ENCODE assay signal across 17 mouse cellular contexts in genomic region chr13:49180691-49181090, GRCm38 (mm10). TPM values are rescaled to one million over a fixed set of nuclear protein-coding genes. Genes with fewer than 3 reads are reported as not detected.
DNase-seq lines count a peak whose midpoint lies in the region; ATAC-seq lines count a peak whose summit lies in the region.
"Had no signal": no experiment of that assay in that cellular context is flagged by ENCODE, and none has a peak within 500 bp of the region (broad histone marks: within the 10 kb centered on the region; RNA-seq: fewer than 3 reads in every experiment).

No protein-coding gene starts in this region.

- H3K4me1 ChIP-seq in megakaryocyte, embryonic 14.5 days = peaks cover 85% of the 10 kb centered on the region
- H3K4me1 ChIP-seq in midbrain, embryonic 16.5 days (ENCODE audit: control insufficient read depth, insufficient read depth, low read length) = no peaks in the 10 kb centered on the region; the same call in 1 of the 2 replicates

- no peak overlapping the region for H3K9ac ChIP-seq in midbrain, embryonic 16.5 days (ENCODE audit: low read depth, low read length)
- H3K9ac ChIP-seq: embryonic facial prominence, embryonic 13.5 days; embryonic facial prominence, embryonic 15.5 days; forebrain, embryonic 12.5 days had no signal

- H3K9me3 ChIP-seq in megakaryocyte, embryonic 14.5 days = peaks cover 7% of the 10 kb centered on the region; the same call in 1 of the 2 replicates
- no peaks in the 10 kb centered on the region for H3K9me3 ChIP-seq in midbrain, embryonic 16.5 days (replicated peaks; ENCODE audit: control insufficient read depth, low read length, poor library complexity, severe bottlenecking)
- H3K9me3 ChIP-seq: embryonic facial prominence, embryonic 13.5 days; embryonic facial prominence, embryonic 15.5 days; forebrain, embryonic 10.5 days; forebrain, embryonic 12.5 days had no signal

- 56% methylated on average over 1 of the region's 1 CpGs for WGBS in midbrain, embryonic 16.5 days

- no peak overlapping the region for H3K27ac ChIP-seq in midbrain, embryonic 16.5 days (ENCODE audit: low read length)
- H3K27ac ChIP-seq: embryonic facial prominence, embryonic 13.5 days; embryonic facial prominence, embryonic 15.5 days; forebrain, embryonic 12.5 days had no signal

- no peak for ATAC-seq in megakaryocyte, adult 5-6 weeks (ENCODE audit: poor library complexity, severe bottlenecking)
- no peak for ATAC-seq in midbrain, embryonic 16.5 days
- ATAC-seq: forebrain, embryonic 14.5 days; forebrain, embryonic 16.5 days had no signal

- peaks cover 9% of the 10 kb centered on the region for H3K27me3 ChIP-seq in megakaryocyte, embryonic 14.5 days (replicated peaks)
- no peaks in the 10 kb centered on the region for H3K27me3 ChIP-seq in midbrain, embryonic 16.5 days (ENCODE audit: control insufficient read depth, insufficient read depth, low read depth, low read length)
- H3K27me3 ChIP-seq: embryonic facial prominence, embryonic 13.5 days; embryonic facial prominence, embryonic 15.5 days had no signal

- H3K4me2 ChIP-seq in midbrain, embryonic 16.5 days (ENCODE audit: low read length) = no peak overlapping the region
- H3K4me2 ChIP-seq: embryonic facial prominence, embryonic 13.5 days; embryonic facial prominence, embryonic 15.5 days; forebrain, embryonic 12.5 days had no signal

- peak overlapping the region; percentile 26 for H3K4me3 ChIP-seq in megakaryocyte, embryonic 14.5 days (replicated peaks)
- H3K4me3 ChIP-seq in midbrain, embryonic 16.5 days (ENCODE audit: low read depth, low read length) = no peak overlapping the region
- H3K4me3 ChIP-seq: embryonic facial prominence, embryonic 13.5 days; embryonic facial prominence, embryonic 15.5 days; erythroblast, embryonic 14.5 days; forebrain, embryonic 10.5 days; forebrain, embryonic 12.5 days had no signal

- DNase-seq in MEL-GATA-1-ER (ENCODE audit: extremely low read depth, low read depth) = peak; percentile 32
- no peak for DNase-seq in heart, adult 18-20 months
- DNase-seq: adrenal gland, adult 2 months; adrenal gland, postnatal 10 days; adrenal gland, postnatal 25 days; embryo, embryonic 11 days had no signal

- no peaks in the 10 kb centered on the region for H3K36me3 ChIP-seq in megakaryocyte, embryonic 14.5 days (replicated peaks; ENCODE audit: low read length)
- no peaks in the 10 kb centered on the region for H3K36me3 ChIP-seq in midbrain, embryonic 16.5 days (ENCODE audit: control insufficient read depth, insufficient read depth, low read length)
- H3K36me3 ChIP-seq: embryonic facial prominence, embryonic 13.5 days; embryonic facial prominence, embryonic 15.5 days; forebrain, embryonic 10.5 days; forebrain, embryonic 12.5 days had no signal

RNA-seq across cellular contexts. Expression of gene Ninj1, which starts 6.6 kb away (rescaled TPM):
- polyA plus RNA-seq in megakaryocyte, embryonic 14.5 days (2012; ENCODE audit: insufficient read depth, low replicate concordance) = 422 and 866 TPM in 2 replicates
- total RNA-seq in megakaryocyte, adult 5-6 weeks (2015) = 76.1 and 81.6 TPM in 2 replicates
- 33.4 and 48.2 TPM in 2 replicates for total RNA-seq in megakaryocyte, adult 5-6 weeks (2017)
- 100 to 1,000 TPM; 122 to 123 TPM for total RNA-seq in heart, adult 18-20 months (2021)
- polyA plus RNA-seq in midbrain, embryonic 16.5 days (2015; fragmentation: Nextera tagmentation; extraction: Ambion mirVana) = 19.3 and 22.3 TPM in 2 replicates

RNA-seq across cellular contexts. Expression of gene Wnk2, which starts 32.9 kb away (rescaled TPM):
- polyA plus RNA-seq in megakaryocyte, embryonic 14.5 days (2012; ENCODE audit: insufficient read depth, low replicate concordance) = 0.02 and 0.35 TPM in 2 replicates
- 0.66 and 1.6 TPM in 2 replicates for total RNA-seq in megakaryocyte, adult 5-6 weeks (2015)
- 0.33 and 0.48 TPM in 2 replicates for total RNA-seq in megakaryocyte, adult 5-6 weeks (2017)
- total RNA-seq in heart, adult 18-20 months (2021) = 10 to 100 TPM; 70.1 to 70.9 TPM
- 20.8 TPM in 2 replicates for polyA plus RNA-seq in midbrain, embryonic 16.5 days (2015; fragmentation: Nextera tagmentation; extraction: Ambion mirVana)
- polyA plus RNA-seq: C2C12; erythroblast, embryonic 14.5 days had no signal

RNA-seq across cellular contexts. Expression of gene Card19, which starts 35.1 kb away (rescaled TPM):
- 534 and 845 TPM in 2 replicates for polyA plus RNA-seq in megakaryocyte, embryonic 14.5 days (2012; ENCODE audit: insufficient read depth, low replicate concordance)
- 85.5 and 103 TPM in 2 replicates for total RNA-seq in megakaryocyte, adult 5-6 weeks (2015)
- total RNA-seq in megakaryocyte, adult 5-6 weeks (2017) = 91.0 and 123 TPM in 2 replicates
- total RNA-seq in heart, adult 18-20 months (2021) = 100 to 1,000 TPM; 145 to 150 TPM
- 26.5 and 27.6 TPM in 2 replicates for polyA plus RNA-seq in midbrain, embryonic 16.5 days (2015; fragmentation: Nextera tagmentation; extraction: Ambion mirVana)

Comparison
In these comparisons a context has a peak if more than half of its experiments do, and no peak if none do; other contexts are left out.
1. RNA of gene Wnk2, which starts 32.9 kb away (total RNA-seq): 70.1 to 70.9 TPM in heart, adult 18-20 months; 0.33 to 1.6 TPM in megakaryocyte, adult 5-6 weeks; every median in the first group is over 10 times any median in the second.